ENCODE assay signal across 9 mouse cellular contexts in genomic region chr11:115264862-115265668, GRCm38 (mm10). TPM values are rescaled to one million over a fixed set of nuclear protein-coding genes. Genes with fewer than 3 reads are reported as not detected.
DNase-seq lines count a peak whose midpoint lies in the region; ATAC-seq lines count a peak whose summit lies in the region.
"Had no signal": no experiment of that assay in that cellular context is flagged by ENCODE, and none has a peak within 500 bp of the region (broad histone marks: within the 10 kb centered on the region; RNA-seq: fewer than 3 reads in every experiment).

No protein-coding gene starts in this region.

- peaks cover 18% of the 10 kb centered on the region for H3K4me1 ChIP-seq in hindbrain, embryonic 16.5 days (ENCODE audit: control insufficient read depth, insufficient read depth, low read depth, low read length)
- peaks cover 21% of the 10 kb centered on the region for H3K4me1 ChIP-seq in midbrain, embryonic 14.5 days (ENCODE audit: control insufficient read depth, insufficient read depth, low read length)

- 0 out of 2 replicates have a peak overlapping the region, but pooled peaks have one; percentile 14 for H3K9ac ChIP-seq in hindbrain, embryonic 16.5 days (ENCODE audit: low read depth, low read length)
- 0 out of 2 replicates have a peak overlapping the region, but pooled peaks have one; percentile 26 for H3K9ac ChIP-seq in midbrain, embryonic 14.5 days (replicated peaks; ENCODE audit: low read length)

- ATAC-seq in hindbrain, embryonic 16.5 days = no peak
- no peak for ATAC-seq in midbrain, embryonic 14.5 days (ENCODE audit: low FRiP score, low TSS enrichment)

- H3K9me3 ChIP-seq in hindbrain, embryonic 16.5 days (ENCODE audit: control insufficient read depth, low read length) = no peaks in the 10 kb centered on the region
- no peaks in the 10 kb centered on the region for H3K9me3 ChIP-seq in midbrain, embryonic 14.5 days (ENCODE audit: control insufficient read depth, low read length)

- WGBS in hindbrain, embryonic 16.5 days = 6% methylated on average over 37 of the region's 39 CpGs
- 6% methylated on average over 39 of the region's 39 CpGs for WGBS in midbrain, embryonic 14.5 days

- H3K4me3 ChIP-seq in hindbrain, embryonic 16.5 days (ENCODE audit: low read length) = peak overlapping the region; percentile 19
- H3K4me3 ChIP-seq in midbrain, embryonic 14.5 days (replicated peaks; ENCODE audit: low read depth, low read length) = 0 out of 2 replicates have a peak overlapping the region, but pooled peaks have one; percentile 5

- peaks cover 9% of the 10 kb centered on the region for H3K36me3 ChIP-seq in hindbrain, embryonic 16.5 days (ENCODE audit: control insufficient read depth, insufficient read depth, low read length)
- H3K36me3 ChIP-seq in midbrain, embryonic 14.5 days (ENCODE audit: control insufficient read depth, insufficient read depth, low read length) = peaks cover 22% of the 10 kb centered on the region

- peaks cover 70% of the 10 kb centered on the region for H3K27me3 ChIP-seq in hindbrain, embryonic 16.5 days (replicated peaks; ENCODE audit: control insufficient read depth, insufficient read depth, low read length)
- H3K27me3 ChIP-seq in midbrain, embryonic 14.5 days (ENCODE audit: control insufficient read depth, insufficient read depth, low read length) = peaks cover 66% of the 10 kb centered on the region

- peak; percentile 32 to 55 for DNase-seq in adrenal gland, postnatal 36 days
- no peak for DNase-seq in adrenal gland, postnatal 4 days (ENCODE audit: low spot score in 2 of 2)
- peak; percentile 56 for DNase-seq in right cerebral cortex, postnatal 4 days
- DNase-seq in right cerebral cortex, postnatal 25 days = no peak
- DNase-seq in midbrain, embryonic 14.5 days = peak; percentile 77
- DNase-seq in spleen, postnatal 14 days (ENCODE audit: low spot score in 2 of 2) = no peak
- DNase-seq in adrenal gland, adult 8-10 months = no peak

- H3K4me2 ChIP-seq in hindbrain, embryonic 16.5 days (ENCODE audit: low read length) = peak overlapping the region; percentile 54
- H3K4me2 ChIP-seq in midbrain, embryonic 14.5 days (ENCODE audit: low read length) = peak overlapping the region; percentile 45

- H3K27ac ChIP-seq in hindbrain, embryonic 16.5 days (ENCODE audit: low read depth, low read length) = no peak overlapping the region
- no peak overlapping the region for H3K27ac ChIP-seq in midbrain, embryonic 14.5 days (replicated peaks; ENCODE audit: low read depth, low read length)

RNA-seq across cellular contexts. Expression of gene Grin2c, which starts 2.0 kb away (rescaled TPM):
- total RNA-seq in adrenal gland, postnatal 36 days (2021) = 1 to 10 TPM; 1.7 to 4.6 TPM
- total RNA-seq in adrenal gland, postnatal 4 days (2021) = 1 to 10 TPM; 1.8 to 2.0 TPM
- 0.60 and 0.72 TPM in 2 replicates for polyA plus RNA-seq in hindbrain, embryonic 16.5 days (2015; fragmentation: Nextera tagmentation; extraction: Ambion mirVana)
- polyA plus RNA-seq in midbrain, embryonic 14.5 days (2014; fragmentation: Nextera tagmentation; extraction: Ambion mirVana) = 0.12 and 0.49 TPM in 2 replicates
- total RNA-seq in adrenal gland, adult 8-10 months (2022) = 10 to 100 TPM in 2 of 4 experiments, 1 to 10 TPM in 2; 2.2 to 32.8 (median 13.6) TPM

RNA-seq across cellular contexts. Expression of gene Fdxr, which starts 11.8 kb away (rescaled TPM):
- total RNA-seq in adrenal gland, postnatal 36 days (2021) = 1,000 to 10,000 TPM; 1,168 to 1,492 TPM
- 100 to 1,000 TPM; 608 to 629 TPM for total RNA-seq in adrenal gland, postnatal 4 days (2021)
- polyA plus RNA-seq in hindbrain, embryonic 16.5 days (2015; fragmentation: Nextera tagmentation; extraction: Ambion mirVana) = 21.2 and 22.5 TPM in 2 replicates
- polyA plus RNA-seq in midbrain, embryonic 14.5 days (2014; fragmentation: Nextera tagmentation; extraction: Ambion mirVana) = 15.0 and 15.9 TPM in 2 replicates
- 1,000 to 10,000 TPM; 1,501 to 2,268 (median 1,689) TPM for total RNA-seq in adrenal gland, adult 8-10 months (2022)

RNA-seq across cellular contexts. Expression of gene Fads6, which starts 32.4 kb away (rescaled TPM):
- 10 to 100 TPM; 47.5 to 75.9 TPM for total RNA-seq in adrenal gland, postnatal 36 days (2021)
- total RNA-seq in adrenal gland, postnatal 4 days (2021) = 10 to 100 TPM; 26.0 to 31.3 TPM
- polyA plus RNA-seq in hindbrain, embryonic 16.5 days (2015; fragmentation: Nextera tagmentation; extraction: Ambion mirVana) = 1.4 and 2.0 TPM in 2 replicates
- polyA plus RNA-seq in midbrain, embryonic 14.5 days (2014; fragmentation: Nextera tagmentation; extraction: Ambion mirVana) = 0.72 and 1.4 TPM in 2 replicates
- 100 to 1,000 TPM in 2 of 4 experiments, 10 to 100 TPM in 2; 43.3 to 117 (median 82.2) TPM for total RNA-seq in adrenal gland, adult 8-10 months (2022)

RNA-seq across cellular contexts. Expression of gene Otop2, which starts 41.9 kb away (rescaled TPM):
- not detected for total RNA-seq in adrenal gland, postnatal 36 days (2021)
- total RNA-seq in adrenal gland, postnatal 4 days (2021) = not detected
- polyA plus RNA-seq in hindbrain, embryonic 16.5 days (2015; fragmentation: Nextera tagmentation; extraction: Ambion mirVana) = 0.06 and 0.18 TPM in 2 replicates
- not detected in 2 replicates for polyA plus RNA-seq in midbrain, embryonic 14.5 days (2014; fragmentation: Nextera tagmentation; extraction: Ambion mirVana)
- total RNA-seq in adrenal gland, adult 8-10 months (2022) = not detected
- total RNA-seq: heart, postnatal 14 days had no signal

RNA-seq across cellular contexts. Expression of gene Ush1g, which starts 56.8 kb away (rescaled TPM):
- total RNA-seq in adrenal gland, postnatal 36 days (2021) = under 1 TPM; 0.40 to 0.49 TPM
- under 1 TPM; 0.73 to 0.84 TPM for total RNA-seq in adrenal gland, postnatal 4 days (2021)
- 0.16 and 0.25 TPM in 2 replicates for polyA plus RNA-seq in hindbrain, embryonic 16.5 days (2015; fragmentation: Nextera tagmentation; extraction: Ambion mirVana)
- polyA plus RNA-seq in midbrain, embryonic 14.5 days (2014; fragmentation: Nextera tagmentation; extraction: Ambion mirVana) = 0.08 and 0.16 TPM in 2 replicates
- total RNA-seq in adrenal gland, adult 8-10 months (2022) = 1 to 10 TPM in 2 of 4 experiments, under 1 TPM in 2; 0.52 to 2.3 (median 1.1) TPM

Comparison
In these comparisons a context has a peak if more than half of its experiments do, and no peak if none do; other contexts are left out.
1. DNase-seq: peak in adrenal gland, postnatal 36 days (2 of 2), right cerebral cortex, postnatal 4 days (single experiment) and midbrain, embryonic 14.5 days (single experiment); none in adrenal gland, postnatal 4 days (0 of 2), right cerebral cortex, postnatal 25 days (single experiment), spleen, postnatal 14 days (0 of 2) and adrenal gland, adult 8-10 months (single experiment).